Mouse (Mus musculus): Measurements from ENCODE around the gene Maip1.

DNA sequence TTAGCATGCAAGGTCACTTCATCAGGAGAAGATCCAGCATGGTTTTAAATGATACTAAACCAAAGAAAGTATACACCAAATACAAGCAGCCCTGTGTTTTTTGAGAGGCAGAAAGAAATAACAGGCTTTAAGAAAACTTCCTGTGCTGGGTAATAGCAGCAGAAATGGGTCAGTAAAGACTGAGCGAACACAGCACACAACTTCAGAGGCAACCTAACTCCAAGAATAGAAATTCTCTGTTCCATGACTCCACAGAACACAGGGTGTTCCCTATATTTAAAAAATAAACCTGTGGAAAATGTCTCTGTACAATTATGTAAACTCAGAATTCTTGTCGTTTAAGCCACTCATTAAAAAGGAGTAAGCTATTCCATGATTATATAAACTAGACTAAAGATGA is 5.3 kb upstream of the Maip1 start:
- TF ChIP-seq CTCF (IDR thresholded peaks at IDR 0.05; ENCODE audit: extremely low read depth, insufficient read depth, insufficient read length, insufficient replicate concordance): no peak
- no peak for TF ChIP-seq POLR2A (IDR thresholded peaks at IDR 0.05; ENCODE audit: low read depth, low read length)

Measured in spleen, adult 2 months (tissue).